Mouse (Mus musculus) E14TG2a.4 (cell line): ENCODE data around the gene Abcb9.

Experiments
- CTCF ChIP-seq: conservative IDR thresholded peaks from 2 replicates; pipeline ENCODE4 v1.5.1; 2014; ENCODE audit warnings: low read length
- POU5F1 ChIP-seq: IDR thresholded peaks from 2 replicates; pipeline ENCODE4 v1.6.1; 2014; ENCODE audit warnings: low read length, borderline replicate concordance

DNA sequence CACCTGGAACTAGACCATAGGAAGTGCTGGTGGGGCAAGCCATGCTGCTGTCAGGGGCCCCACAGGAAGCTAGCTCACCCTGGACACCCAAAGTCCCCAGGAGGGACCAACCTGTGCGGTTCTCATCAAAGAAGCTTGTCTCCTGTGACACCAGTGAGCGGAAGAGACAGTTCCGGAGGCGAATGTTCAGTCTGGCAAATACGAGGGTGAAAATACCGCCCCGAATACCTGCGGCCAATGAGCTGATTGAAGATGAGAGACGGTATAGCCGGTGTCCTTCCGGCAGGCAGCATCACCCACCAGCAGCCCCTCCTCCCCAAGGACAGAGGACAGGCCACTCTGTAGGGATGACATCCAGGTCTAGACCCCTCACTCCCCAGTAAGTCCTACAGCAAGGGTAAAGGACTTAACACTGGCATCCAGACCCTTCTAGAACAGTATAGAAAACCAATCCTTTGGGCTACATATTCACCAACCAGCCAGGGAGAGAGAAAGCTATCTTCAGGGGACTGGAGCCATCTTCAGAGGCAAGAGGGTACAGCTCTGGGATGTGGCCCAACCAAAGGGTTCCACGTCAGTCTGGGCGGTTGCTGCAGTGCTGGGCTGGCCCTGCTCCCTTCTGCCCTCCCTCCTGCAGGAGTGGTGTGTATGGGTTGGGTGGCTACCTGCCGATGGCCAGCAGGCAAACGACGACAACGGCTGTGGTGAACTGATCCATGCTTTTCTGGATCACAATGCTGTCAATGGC is 12.5 kb downstream of the Abcb9 start:
- TF ChIP-seq CTCF (no peak), POU5F1 (no peak)
